Mouse (Mus musculus): Measurements from ENCODE around the gene E130114P18Rik. TPM values are rescaled to one million over a fixed set of nuclear protein-coding genes. Genes with fewer than 3 reads are reported as not detected.

The E130114P18Rik gene
- polyA plus RNA-seq, 1 experiment from 2014 or later, result 11.6 TPM

- H3K4me2 ChIP-seq (ENCODE audit: low read length), result no peak overlapping the region
- no peaks in the 10 kb centered on the region; the same call in 1 of the 2 replicates for H3K9me3 ChIP-seq (replicated peaks; ENCODE audit: control insufficient read depth, low read length, poor library complexity, severe bottlenecking)
- no peaks in the 10 kb centered on the region for H3K4me1 ChIP-seq (ENCODE audit: control insufficient read depth, insufficient read depth, low read length)
- no peak overlapping the region for H3K9ac ChIP-seq (ENCODE audit: low read depth, low read length)
- H3K27ac ChIP-seq (ENCODE audit: low read length), result no peak overlapping the region
- WGBS, result 48% methylated on average over 5 of the region's 5 CpGs
- ATAC-seq, result no peak
- H3K27me3 ChIP-seq (ENCODE audit: control insufficient read depth, insufficient read depth, low read depth, low read length), result no peaks in the 10 kb centered on the region
- H3K4me3 ChIP-seq (ENCODE audit: low read depth, low read length), result no peak overlapping the region
- no peaks in the 10 kb centered on the region for H3K36me3 ChIP-seq (ENCODE audit: control insufficient read depth, insufficient read depth, low read length)
Observed at GRCm38 (mm10) chr4:97544016-97544415, 233.9 kb downstream of the E130114P18Rik start.

GRCm38 (mm10) chr4:97532072-97532471 lies 245.8 kb downstream of the E130114P18Rik start:
- ATAC-seq, result no peak
- WGBS, result 61% methylated on average over 2 of the region's 2 CpGs

GRCm38 (mm10) chr4:97528517-97528916 lies 249.4 kb downstream of the E130114P18Rik start:
- H3K4me3 ChIP-seq (ENCODE audit: low read depth, low read length), result no peak overlapping the region
- 78% methylated on average over 2 of the region's 2 CpGs for WGBS
- no peaks in the 10 kb centered on the region for H3K9me3 ChIP-seq (replicated peaks; ENCODE audit: control insufficient read depth, low read length, poor library complexity, severe bottlenecking)
- H3K27ac ChIP-seq (ENCODE audit: low read length), result no peak overlapping the region
- no peak for ATAC-seq
- H3K4me2 ChIP-seq (ENCODE audit: low read length), result no peak overlapping the region
- no peaks in the 10 kb centered on the region for H3K27me3 ChIP-seq (ENCODE audit: control insufficient read depth, insufficient read depth, low read depth, low read length)
- no peak overlapping the region for H3K9ac ChIP-seq (ENCODE audit: low read depth, low read length)
- H3K4me1 ChIP-seq (ENCODE audit: control insufficient read depth, insufficient read depth, low read length), result no peaks in the 10 kb centered on the region
- H3K36me3 ChIP-seq (ENCODE audit: control insufficient read depth, insufficient read depth, low read length), result no peaks in the 10 kb centered on the region

More at GRCm38 (mm10) chr4:97532072-97532471, 245.8 kb downstream of the E130114P18Rik start:
- Histone ChIP-seq H3K9ac (ENCODE audit: low read depth, low read length) (no peak overlapping the region), H3K27ac (ENCODE audit: low read length) (no peak overlapping the region), H3K4me3 (ENCODE audit: low read depth, low read length) (no peak overlapping the region), H3K9me3 (replicated peaks; ENCODE audit: control insufficient read depth, low read length, poor library complexity, severe bottlenecking) (no peaks in the 10 kb centered on the region), H3K27me3 (ENCODE audit: control insufficient read depth, insufficient read depth, low read depth, low read length) (no peaks in the 10 kb centered on the region), H3K4me2 (ENCODE audit: low read length) (no peak overlapping the region), H3K36me3 (ENCODE audit: control insufficient read depth, insufficient read depth, low read length) (no peaks in the 10 kb centered on the region), H3K4me1 (ENCODE audit: control insufficient read depth, insufficient read depth, low read length) (no peaks in the 10 kb centered on the region)

Other genes starting within 250 kb of the E130114P18Rik start
- 25.8 and 26.6 TPM in 2 replicates for gene Nfia, start 5.3 kb downstream of the E130114P18Rik start, polyA plus RNA-seq (2015; fragmentation: Nextera tagmentation; extraction: Ambion mirVana)

All from midbrain, embryonic 16.5 days (tissue).